Mouse (Mus musculus): ENCODE data around the gene Chst3.
"Not testable (repeated sequence)": the region's sequence is repeated elsewhere in the genome, so short reads cannot be mapped to it uniquely, and the experiment has no call there.

GRCm38 (mm10) chr10:60162184-60162972, 56.7 kb downstream of the Chst3 start:
- TF ChIP-seq CTCF (IDR thresholded peaks at IDR 0.05; ENCODE audit: low read depth, low read length); EP300 (IDR thresholded peaks at IDR 0.05; ENCODE audit: insufficient read depth, low read depth, low read length); POLR2A (IDR thresholded peaks at IDR 0.05; ENCODE audit: insufficient read depth, low read length): not testable (repeated sequence)
